Mouse (Mus musculus): ENCODE results near the gene Ptf1a. TPM values are rescaled to one million over a fixed set of nuclear protein-coding genes. Genes with fewer than 3 reads are reported as not detected.

The Ptf1a gene
- polyA plus RNA-seq, 1 experiment from 2014 or later: not detected

- no peak overlapping the region for H3K27ac ChIP-seq
- WGBS: under 1% methylated on average over 33 of the region's 33 CpGs
- H3K36me3 ChIP-seq: no peaks in the 10 kb centered on the region
- H3K4me1 ChIP-seq: peaks cover 14% of the 10 kb centered on the region
- no peaks in the 10 kb centered on the region for H3K9me3 ChIP-seq (replicated peaks)
- no peak for DNase-seq (ENCODE audit: low spot score)
- H3K27me3 ChIP-seq (ENCODE audit: low read depth, poor library complexity, severe bottlenecking): peaks cover 95% of the 10 kb centered on the region
- peak overlapping the region; percentile 10; the same call in 1 of the 2 replicates for H3K4me3 ChIP-seq
These were observed 14.7 kb upstream of the Ptf1a start for GRCm38 (mm10) chr2:19430746-19431145.

- WGBS: under 1% methylated on average over 18 of the region's 18 CpGs
- Histone ChIP-seq H3K27me3 (ENCODE audit: low read depth, poor library complexity, severe bottlenecking) (peaks cover 98% of the 10 kb centered on the region), H3K4me3 (peak overlapping the region; percentile 10; the same call in 1 of the 2 replicates), H3K9me3 (replicated peaks) (no peaks in the 10 kb centered on the region), H3K4me1 (peaks cover 14% of the 10 kb centered on the region), H3K36me3 (no peaks in the 10 kb centered on the region), H3K27ac (no peak overlapping the region)
- DNase-seq (ENCODE audit: low spot score): no peak
These were observed 14.3 kb upstream of the Ptf1a start for GRCm38 (mm10) chr2:19431186-19431585.

- H3K4me3 ChIP-seq: 0 out of 2 replicates have a peak overlapping the region, but pooled peaks have one; percentile 3
- WGBS: 3% methylated on average over 41 of the region's 41 CpGs
These were observed 13.7 kb upstream of the Ptf1a start for GRCm38 (mm10) chr2:19431614-19432323.

GRCm38 (mm10) chr2:19444346-19444745 lies 1.1 kb upstream of the Ptf1a start:
- no peaks in the 10 kb centered on the region for H3K9me3 ChIP-seq (replicated peaks)
- no peaks in the 10 kb centered on the region for H3K36me3 ChIP-seq
- 1% methylated on average over 9 of the region's 9 CpGs for WGBS
- H3K4me3 ChIP-seq: no peak overlapping the region
- H3K27me3 ChIP-seq (ENCODE audit: low read depth, poor library complexity, severe bottlenecking): peaks cover 95% of the 10 kb centered on the region
- H3K4me1 ChIP-seq: peaks cover 27% of the 10 kb centered on the region
- no peak overlapping the region for H3K27ac ChIP-seq
- DNase-seq (ENCODE audit: low spot score): no peak

More at GRCm38 (mm10) chr2:19431614-19432323, 13.7 kb upstream of the Ptf1a start:
- Histone ChIP-seq H3K36me3 (no peaks in the 10 kb centered on the region), H3K4me1 (peaks cover 14% of the 10 kb centered on the region), H3K27ac (no peak overlapping the region), H3K27me3 (ENCODE audit: low read depth, poor library complexity, severe bottlenecking) (peaks cover 93% of the 10 kb centered on the region), H3K9me3 (replicated peaks) (no peaks in the 10 kb centered on the region)
- no peak for DNase-seq (ENCODE audit: low spot score)

- no peak overlapping the region for H3K27ac ChIP-seq
- DNase-seq (ENCODE audit: low spot score): peak; percentile 63
- under 1% methylated on average over 67 of the region's 67 CpGs for WGBS
- no peaks in the 10 kb centered on the region for H3K36me3 ChIP-seq
- peaks cover 100% of the 10 kb centered on the region for H3K27me3 ChIP-seq (ENCODE audit: low read depth, poor library complexity, severe bottlenecking)
- H3K9me3 ChIP-seq (replicated peaks): no peaks in the 10 kb centered on the region
- H3K4me1 ChIP-seq: peaks cover 27% of the 10 kb centered on the region
- peak overlapping the region; percentile 40 for H3K4me3 ChIP-seq
These were observed 523 bp downstream of the Ptf1a start for GRCm38 (mm10) chr2:19445871-19446501.

- WGBS: 5% methylated on average over 7 of the region's 7 CpGs
- Histone ChIP-seq H3K36me3 (no peaks in the 10 kb centered on the region), H3K9me3 (replicated peaks) (no peaks in the 10 kb centered on the region), H3K4me1 (peaks cover 27% of the 10 kb centered on the region), H3K27ac (no peak overlapping the region), H3K27me3 (ENCODE audit: low read depth, poor library complexity, severe bottlenecking) (peaks cover 100% of the 10 kb centered on the region), H3K4me3 (no peak overlapping the region)
- DNase-seq (ENCODE audit: low spot score): no peak
These were observed 1.3 kb downstream of the Ptf1a start for GRCm38 (mm10) chr2:19446746-19447145.

- H3K36me3 ChIP-seq: no peaks in the 10 kb centered on the region
- no peak overlapping the region for H3K27ac ChIP-seq
- no peaks in the 10 kb centered on the region for H3K9me3 ChIP-seq (replicated peaks)
- peaks cover 36% of the 10 kb centered on the region for H3K4me1 ChIP-seq
- peak overlapping the region; percentile 34 for H3K4me3 ChIP-seq
- WGBS: 2% methylated on average over 30 of the region's 31 CpGs
- peak; percentile 64 for DNase-seq (ENCODE audit: low spot score)
- H3K27me3 ChIP-seq (ENCODE audit: low read depth, poor library complexity, severe bottlenecking): peaks cover 100% of the 10 kb centered on the region
These were observed 2.7 kb downstream of the Ptf1a start for GRCm38 (mm10) chr2:19448042-19448700.

- H3K4me3 ChIP-seq: no peak overlapping the region
- H3K9me3 ChIP-seq (replicated peaks): no peaks in the 10 kb centered on the region
- peaks cover 100% of the 10 kb centered on the region for H3K27me3 ChIP-seq (ENCODE audit: low read depth, poor library complexity, severe bottlenecking)
- 17% methylated on average over 4 of the region's 4 CpGs for WGBS
- peaks cover 43% of the 10 kb centered on the region for H3K4me1 ChIP-seq
- no peaks in the 10 kb centered on the region for H3K36me3 ChIP-seq
- DNase-seq (ENCODE audit: low spot score): no peak
- no peak overlapping the region for H3K27ac ChIP-seq
These were observed 3.8 kb downstream of the Ptf1a start for GRCm38 (mm10) chr2:19449308-19449707.

- peak overlapping the region; percentile 33 for H3K4me3 ChIP-seq
- H3K27ac ChIP-seq: no peak overlapping the region
- under 1% methylated on average over 19 of the region's 19 CpGs for WGBS
- DNase-seq (ENCODE audit: low spot score): no peak
- peaks cover 48% of the 10 kb centered on the region for H3K4me1 ChIP-seq
- H3K36me3 ChIP-seq: no peaks in the 10 kb centered on the region
- H3K9me3 ChIP-seq (replicated peaks): no peaks in the 10 kb centered on the region
- H3K27me3 ChIP-seq (ENCODE audit: low read depth, poor library complexity, severe bottlenecking): peaks cover 100% of the 10 kb centered on the region
These were observed 7.1 kb downstream of the Ptf1a start for GRCm38 (mm10) chr2:19452531-19453055.

GRCm38 (mm10) chr2:19455228-19455627 lies 9.8 kb downstream of the Ptf1a start:
- Histone ChIP-seq H3K4me3 (no peak overlapping the region), H3K27ac (no peak overlapping the region), H3K27me3 (ENCODE audit: low read depth, poor library complexity, severe bottlenecking) (peaks cover 92% of the 10 kb centered on the region), H3K36me3 (no peaks in the 10 kb centered on the region), H3K4me1 (peaks cover 43% of the 10 kb centered on the region), H3K9me3 (replicated peaks) (no peaks in the 10 kb centered on the region)
- no peak for DNase-seq (ENCODE audit: low spot score)
- WGBS: 3% methylated on average over 5 of the region's 5 CpGs

- Histone ChIP-seq H3K4me3 (no peak overlapping the region), H3K27me3 (ENCODE audit: low read depth, poor library complexity, severe bottlenecking) (peaks cover 92% of the 10 kb centered on the region), H3K9me3 (replicated peaks) (no peaks in the 10 kb centered on the region), H3K27ac (no peak overlapping the region), H3K36me3 (no peaks in the 10 kb centered on the region), H3K4me1 (peaks cover 43% of the 10 kb centered on the region)
- DNase-seq (ENCODE audit: low spot score): no peak
- WGBS: 9% methylated on average over 10 of the region's 10 CpGs
These were observed 10.5 kb downstream of the Ptf1a start for GRCm38 (mm10) chr2:19455857-19456482.

GRCm38 (mm10) chr2:19458785-19459184 lies 13.3 kb downstream of the Ptf1a start:
- 59% methylated on average over 2 of the region's 2 CpGs for WGBS
- H3K9me3 ChIP-seq (replicated peaks): no peaks in the 10 kb centered on the region
- no peak overlapping the region for H3K4me3 ChIP-seq
- H3K4me1 ChIP-seq: peaks cover 31% of the 10 kb centered on the region
- no peak for DNase-seq (ENCODE audit: low spot score)
- no peaks in the 10 kb centered on the region for H3K36me3 ChIP-seq
- H3K27ac ChIP-seq: no peak overlapping the region
- H3K27me3 ChIP-seq (ENCODE audit: low read depth, poor library complexity, severe bottlenecking): peaks cover 69% of the 10 kb centered on the region
